Comparison of ENCODE assay signal across 25 mouse cellular contexts in genomic region chr13:15495820-15496219, GRCm38 (mm10).
"Had no signal": no experiment of that assay in that cellular context is flagged by ENCODE, and none has a peak within 500 bp of the region (broad histone marks: within the 10 kb centered on the region; RNA-seq: fewer than 3 reads in every experiment).

No protein-coding gene starts in this region.

- H3K36me3 ChIP-seq: heart, embryonic 13.5 days; heart, embryonic 15.5 days; hindbrain, embryonic 13.5 days; hindbrain, embryonic 15.5 days; liver, embryonic 13.5 days had no signal

- H3K4me3 ChIP-seq: heart, adult 2 months; heart, embryonic 13.5 days; heart, embryonic 15.5 days; hindbrain, embryonic 13.5 days; hindbrain, embryonic 15.5 days; kidney, embryonic 15.5 days; left cerebral cortex, adult 2 months; liver, embryonic 13.5 days had no signal

- H3K4me2 ChIP-seq: heart, embryonic 11.5 days; heart, embryonic 13.5 days; heart, embryonic 15.5 days; hindbrain, embryonic 13.5 days; hindbrain, embryonic 15.5 days; kidney, embryonic 15.5 days; liver, embryonic 11.5 days; liver, embryonic 13.5 days had no signal

- H3K9ac ChIP-seq: heart, embryonic 13.5 days; heart, embryonic 15.5 days; hindbrain, embryonic 13.5 days; hindbrain, embryonic 15.5 days; kidney, embryonic 15.5 days; liver, embryonic 13.5 days had no signal

- H3K9me3 ChIP-seq: heart, embryonic 13.5 days; heart, embryonic 15.5 days; hindbrain, embryonic 13.5 days; hindbrain, embryonic 15.5 days; kidney, embryonic 15.5 days; liver, embryonic 13.5 days had no signal

- H3K4me1 ChIP-seq: heart, embryonic 13.5 days; heart, embryonic 15.5 days; hindbrain, embryonic 13.5 days; hindbrain, embryonic 15.5 days; kidney, embryonic 15.5 days had no signal

- H3K27ac ChIP-seq: heart, adult 2 months; heart, embryonic 13.5 days; heart, embryonic 15.5 days; hindbrain, embryonic 13.5 days; hindbrain, embryonic 15.5 days; hindbrain, postnatal 0 days; kidney, embryonic 15.5 days; kidney, postnatal 0 days; left cerebral cortex, adult 2 months; liver, embryonic 13.5 days had no signal

- ATAC-seq: hindbrain, postnatal 0 days; intestine, embryonic 16.5 days had no signal

- DNase-seq: gastrocnemius, postnatal 14 days; gastrocnemius, postnatal 36 days; heart, adult 11 months; heart, adult 2 months; heart, postnatal 14 days; heart, postnatal 36 days; kidney, adult 11 months; kidney, adult 2 months; kidney, adult 9 months; kidney, postnatal 14 days; kidney, postnatal 36 days; layer of hippocampus, adult 9-11 months; liver; liver, embryonic 13.5 days had no signal

- H3K27me3 ChIP-seq: heart, embryonic 13.5 days; heart, embryonic 15.5 days; hindbrain, embryonic 13.5 days; hindbrain, embryonic 15.5 days; kidney, embryonic 15.5 days; liver, embryonic 13.5 days had no signal
